Comparison of ENCODE assay signal across 8 mouse cellular contexts in genomic region chr19:58918597-58918996, GRCm38 (mm10). TPM values are rescaled to one million over a fixed set of nuclear protein-coding genes. Genes with fewer than 3 reads are reported as not detected.
DNase-seq lines count a peak whose midpoint lies in the region; ATAC-seq and TF ChIP-seq lines count a peak whose summit lies in the region.

No protein-coding gene starts in this region.

- no peak for ATAC-seq in forebrain, embryonic 16.5 days
- ATAC-seq in lung, embryonic 16.5 days (ENCODE audit: low read depth), result no peak

- no peak overlapping the region for H3K4me3 ChIP-seq in CH12.LX (replicated peaks in 1 of 3; ENCODE audit: low read depth in 2 of 3, low read length in 2 of 3, poor library complexity in 1 of 3)
- no peak overlapping the region for H3K4me3 ChIP-seq in forebrain, embryonic 16.5 days (replicated peaks; ENCODE audit: low read length)
- H3K4me3 ChIP-seq in lung, embryonic 16.5 days (ENCODE audit: low read length), result peak overlapping the region; percentile 25

- no peaks in the 10 kb centered on the region for H3K79me2 ChIP-seq in CH12.LX (replicated peaks; ENCODE audit: control insufficient read depth, extremely low read depth, insufficient read depth, poor library complexity, severe bottlenecking)

- peak overlapping the region; percentile 4; the same call in 1 of the 2 replicates for H3K4me2 ChIP-seq in CH12.LX (ENCODE audit: insufficient read depth, low read depth, poor library complexity, severe bottlenecking)
- peak overlapping the region; percentile 29 for H3K4me2 ChIP-seq in forebrain, embryonic 16.5 days (ENCODE audit: low read length)
- H3K4me2 ChIP-seq in lung, embryonic 16.5 days (ENCODE audit: low read depth, low read length), result peak overlapping the region; percentile 41

- H3K27me3 ChIP-seq in CH12.LX (replicated peaks), result no peaks in the 10 kb centered on the region
- no peaks in the 10 kb centered on the region; the same call in 1 of the 2 replicates for H3K27me3 ChIP-seq in forebrain, embryonic 16.5 days (replicated peaks; ENCODE audit: control insufficient read depth, insufficient read depth, low read length)
- no peaks in the 10 kb centered on the region; the same call in 1 of the 2 replicates for H3K27me3 ChIP-seq in lung, embryonic 16.5 days (ENCODE audit: control insufficient read depth, insufficient read depth, low read depth, low read length)

- no peak for TF ChIP-seq POLR2A in CH12.LX (IDR thresholded peaks at IDR 0.05; ENCODE audit: low read depth, low read length)

- peaks cover 0 to 2% of the 10 kb centered on the region in 2 experiments; a peak in 1 of 4 replicates for H3K4me1 ChIP-seq in CH12.LX (ENCODE audit: control insufficient read depth in 1 of 2, insufficient read depth in 2 of 2)
- H3K4me1 ChIP-seq in forebrain, embryonic 16.5 days (replicated peaks; ENCODE audit: control insufficient read depth, insufficient read depth, low read length), result peaks cover 15% of the 10 kb centered on the region
- peaks cover 3% of the 10 kb centered on the region; the same call in 1 of the 2 replicates for H3K4me1 ChIP-seq in lung, embryonic 16.5 days (replicated peaks; ENCODE audit: control insufficient read depth, insufficient read depth, low read length)

- no peak overlapping the region for H3K9ac ChIP-seq in CH12.LX (ENCODE audit: insufficient read depth, low read depth)
- H3K9ac ChIP-seq in forebrain, embryonic 16.5 days (replicated peaks; ENCODE audit: low read depth, low read length), result no peak overlapping the region
- H3K9ac ChIP-seq in lung, embryonic 16.5 days (ENCODE audit: low read length), result peak overlapping the region; percentile 4; the same call in 1 of the 2 replicates

- intact Hi-C loops in gastrocnemius, postnatal 14 days (cut with DNase I; ENCODE audit: low total_unique reads), result no loop called here

- H3K27ac ChIP-seq in CH12.LX (ENCODE audit: insufficient read depth, low read depth), result no peak overlapping the region
- no peak overlapping the region for H3K27ac ChIP-seq in forebrain, embryonic 16.5 days (ENCODE audit: low read length)
- no peak overlapping the region for H3K27ac ChIP-seq in lung, embryonic 16.5 days (ENCODE audit: low read length)

- dilution Hi-C loops in CH12.LX (cut with MboI; ENCODE audit: extremely low pct_ligation_motif_present, extremely low pct_unique_long_range_greater_than_20kb, low sequenced_read_pairs), result no loop called here

- WGBS in forebrain, embryonic 16.5 days, result 6% methylated on average over 11 of the region's 11 CpGs
- 2% methylated on average over 11 of the region's 11 CpGs for WGBS in lung, embryonic 16.5 days

- no peak for TF ChIP-seq RAD21 in CH12.LX (IDR thresholded peaks at IDR 0.05; ENCODE audit: low read depth, low read length)

- no peak for TF ChIP-seq EP300 in CH12.LX (IDR thresholded peaks at IDR 0.05; ENCODE audit: low read length)

- TF ChIP-seq CTCF in CH12.LX (conservative IDR thresholded peaks at IDR 0.05 in 1 of 2, IDR thresholded peaks at IDR 0.05 in 1 of 2; ENCODE audit: low read depth in 2 of 2, low read length in 2 of 2), result peak in 1 of 2 experiments; percentile 18; a peak in 2 of 4 replicates

- DNase-seq in adrenal gland, postnatal 36 days, result peak; percentile 25 to 30
- no peak for DNase-seq in adrenal gland, postnatal 4 days (ENCODE audit: low spot score in 2 of 2)
- no peak for DNase-seq in CH12.LX (ENCODE audit: extremely low read depth)
- no peak for DNase-seq in gastrocnemius, postnatal 25 days
- no peak for DNase-seq in gastrocnemius, postnatal 14 days
- no peak for DNase-seq in cerebellum, postnatal 14 days

- no peaks in the 10 kb centered on the region for H3K9me3 ChIP-seq in CH12.LX (replicated peaks; ENCODE audit: low read length)
- H3K9me3 ChIP-seq in forebrain, embryonic 16.5 days (ENCODE audit: control insufficient read depth, low read length), result no peaks in the 10 kb centered on the region
- no peaks in the 10 kb centered on the region for H3K9me3 ChIP-seq in lung, embryonic 16.5 days (ENCODE audit: control insufficient read depth, low read length)

- in situ Hi-C loops in CH12.LX (cut with MboI; ENCODE audit: low pct_ligation_motif_present, low pct_unique_long_range_greater_than_20kb, low sequenced_read_pairs), result no loop called here

- no peaks in the 10 kb centered on the region for H3K36me3 ChIP-seq in CH12.LX (replicated peaks in 1 of 2; ENCODE audit: control insufficient read depth in 1 of 2, insufficient read depth in 1 of 2, low read length in 1 of 2)
- H3K36me3 ChIP-seq in forebrain, embryonic 16.5 days (ENCODE audit: control insufficient read depth, insufficient read depth), result no peaks in the 10 kb centered on the region
- H3K36me3 ChIP-seq in lung, embryonic 16.5 days (ENCODE audit: control insufficient read depth, insufficient read depth, low read length), result no peaks in the 10 kb centered on the region

TF ChIP-seq in CH12.LX, 34 proteins besides CTCF, POLR2A, EP300 and RAD21:
- TF ChIP-seq NRF1 (IDR thresholded peaks at IDR 0.05; ENCODE audit: low read depth, low read length) (no peak), ZNF384 (IDR thresholded peaks at IDR 0.05; ENCODE audit: low read depth, low read length) (peak; percentile 74), SMC3 (IDR thresholded peaks at IDR 0.05; ENCODE audit: low read depth, low read length) (0 out of 2 replicates have a peak, but pooled peaks have one; percentile 13), PAX5 (IDR thresholded peaks at IDR 0.05; ENCODE audit: low read length) (no peak), USF2 (conservative IDR thresholded peaks at IDR 0.05; ENCODE audit: low read depth, low read length) (no peak), JUND (conservative IDR thresholded peaks at IDR 0.05; ENCODE audit: low read depth, low read length) (no peak), MYC (IDR thresholded peaks at IDR 0.05; ENCODE audit: low read depth, low read length) (no peak), ZKSCAN1 (IDR thresholded peaks at IDR 0.05; ENCODE audit: borderline replicate concordance, low read depth, low read length) (no peak), CHD2 (IDR thresholded peaks at IDR 0.05; ENCODE audit: low read length) (no peak), ZMIZ1 (IDR thresholded peaks at IDR 0.05; ENCODE audit: low read depth, low read length) (no peak), RCOR1 (conservative IDR thresholded peaks at IDR 0.05; ENCODE audit: low read depth, low read length) (no peak), JUN (IDR thresholded peaks at IDR 0.05; ENCODE audit: insufficient read depth, low read depth, low read length) (no peak), USF1 (IDR thresholded peaks at IDR 0.05; ENCODE audit: low read depth, low read length) (no peak), NELFE (IDR thresholded peaks at IDR 0.05; ENCODE audit: low read depth, low read length) (no peak), BHLHE40 (IDR thresholded peaks at IDR 0.05; ENCODE audit: low read depth, low read length) (no peak), MAX (IDR thresholded peaks at IDR 0.05; ENCODE audit: low read length) (no peak), CHD1 (IDR thresholded peaks at IDR 0.05; ENCODE audit: low read depth, low read length) (no peak)

RNA-seq across cellular contexts. Expression of gene Eno4, which starts 24.6 kb away (rescaled TPM):
- total RNA-seq in adrenal gland, postnatal 36 days (2021), result under 1 TPM; 0.26 to 0.56 TPM
- total RNA-seq in adrenal gland, postnatal 4 days (2021), result under 1 TPM; 0.31 to 0.45 TPM
- total RNA-seq in CH12.LX (2012; rRNA removed) (0.25 and 0.34 TPM in 2 replicates), CH12.LX (2014; rRNA removed) (1.1 and 1.2 TPM in 2 replicates)
- polyA plus RNA-seq in CH12.LX (2012; ENCODE audit: insufficient read length, low read depth), result 1.3 and 1.6 TPM in 2 replicates
- polyA plus RNA-seq in forebrain, embryonic 16.5 days (2015; fragmentation: Nextera tagmentation; extraction: Ambion mirVana), result 1.6 and 1.7 TPM in 2 replicates
- polyA plus RNA-seq in lung, embryonic 16.5 days (2015; fragmentation: Nextera tagmentation; extraction: Ambion mirVana), result 2.1 and 2.7 TPM in 2 replicates
- total RNA-seq in gastrocnemius, postnatal 25 days (2021), result not detected
- under 1 TPM in 1 of 2 experiments, not detected in 1; 0.10 TPM for total RNA-seq in gastrocnemius, postnatal 14 days (2021)

RNA-seq across cellular contexts. Expression of gene Hspa12a, which starts 24.9 kb away (rescaled TPM):
- 100 to 1,000 TPM in 1 of 2 experiments, 10 to 100 TPM in 1; 55.1 to 109 TPM for total RNA-seq in adrenal gland, postnatal 36 days (2021)
- total RNA-seq in adrenal gland, postnatal 4 days (2021), result 10 to 100 TPM; 76.5 to 78.5 TPM
- total RNA-seq in CH12.LX (2012; rRNA removed) (0.92 and 1.4 TPM in 2 replicates), CH12.LX (2014; rRNA removed) (1.2 and 1.4 TPM in 2 replicates)
- polyA plus RNA-seq in CH12.LX (2012; ENCODE audit: insufficient read length, low read depth), result 1.6 and 1.9 TPM in 2 replicates
- 67.5 and 69.7 TPM in 2 replicates for polyA plus RNA-seq in forebrain, embryonic 16.5 days (2015; fragmentation: Nextera tagmentation; extraction: Ambion mirVana)
- polyA plus RNA-seq in lung, embryonic 16.5 days (2015; fragmentation: Nextera tagmentation; extraction: Ambion mirVana), result 5.5 and 6.0 TPM in 2 replicates
- total RNA-seq in gastrocnemius, postnatal 25 days (2021), result 1 to 10 TPM; 7.0 to 7.8 TPM
- 10 to 100 TPM in 1 of 2 experiments, 1 to 10 TPM in 1; 8.6 to 13.4 TPM for total RNA-seq in gastrocnemius, postnatal 14 days (2021)

Comparison
In these comparisons a context has a peak if more than half of its experiments do, and no peak if none do; other contexts are left out.
1. DNase-seq: peak in adrenal gland, postnatal 36 days (2 of 2); none in adrenal gland, postnatal 4 days (0 of 2), CH12.LX (single experiment), gastrocnemius, postnatal 25 days (single experiment), gastrocnemius, postnatal 14 days (single experiment) and cerebellum, postnatal 14 days (0 of 2).
2. Peak in every context shown above with its lines, with median percentiles within 50 percentile points of each other: H3K4me2 ChIP-seq.